8 mouse cellular contexts compared by ENCODE assay signal in genomic region chr5:114796299-114797012, GRCm38 (mm10). TPM values are rescaled to one million over a fixed set of nuclear protein-coding genes. Genes with fewer than 3 reads are reported as not detected.
DNase-seq lines count a peak whose midpoint lies in the region; ATAC-seq lines count a peak whose summit lies in the region.

No protein-coding gene starts in this region.

- WGBS in hindbrain, embryonic 13.5 days: 4% methylated on average over 40 of the region's 40 CpGs
- WGBS in midbrain, embryonic 11.5 days: 3% methylated on average over 40 of the region's 40 CpGs

- H3K27ac ChIP-seq in hindbrain, embryonic 13.5 days: peak overlapping the region; percentile 83
- peak overlapping the region; percentile 42 for H3K27ac ChIP-seq in midbrain, embryonic 11.5 days (ENCODE audit: low read depth, low read length)

- H3K4me1 ChIP-seq in hindbrain, embryonic 13.5 days (replicated peaks): peaks cover 33% of the 10 kb centered on the region
- H3K4me1 ChIP-seq in midbrain, embryonic 11.5 days (ENCODE audit: control insufficient read depth, insufficient read depth, low read length): peaks cover 19% of the 10 kb centered on the region

- ATAC-seq in hindbrain, embryonic 13.5 days (ENCODE audit: low FRiP score): peak; percentile 61; the same call in 1 of the 2 replicates
- ATAC-seq in midbrain, embryonic 11.5 days (ENCODE audit: low FRiP score): peak; percentile 65

- H3K4me2 ChIP-seq in hindbrain, embryonic 13.5 days: peak overlapping the region; percentile 57
- peak overlapping the region; percentile 63 for H3K4me2 ChIP-seq in midbrain, embryonic 11.5 days

- peaks cover 70% of the 10 kb centered on the region for H3K36me3 ChIP-seq in hindbrain, embryonic 13.5 days
- no peaks in the 10 kb centered on the region; the same call in 1 of the 2 replicates for H3K36me3 ChIP-seq in midbrain, embryonic 11.5 days (ENCODE audit: control insufficient read depth, insufficient read depth, low read length)

- H3K9me3 ChIP-seq in hindbrain, embryonic 13.5 days: no peaks in the 10 kb centered on the region
- H3K9me3 ChIP-seq in midbrain, embryonic 11.5 days (ENCODE audit: control insufficient read depth, low read length): no peaks in the 10 kb centered on the region

- H3K4me3 ChIP-seq in hindbrain, embryonic 13.5 days: peak overlapping the region; percentile 33
- peak overlapping the region; percentile 30 for H3K4me3 ChIP-seq in midbrain, embryonic 11.5 days (ENCODE audit: low read depth, low read length)

- H3K9ac ChIP-seq in hindbrain, embryonic 13.5 days: peak overlapping the region; percentile 66
- H3K9ac ChIP-seq in midbrain, embryonic 11.5 days (ENCODE audit: low read length): peak overlapping the region; percentile 53

- DNase-seq in kidney, postnatal 4 days: peak; percentile 44 to 55
- no peak for DNase-seq in kidney, adult 11 months
- DNase-seq in cerebellum, postnatal 10 days: peak; percentile 70 to 75
- peak; percentile 91 for DNase-seq in midbrain, embryonic 11.5 days (ENCODE audit: low spot score, missing footprints)
- DNase-seq in thymus, postnatal 14 days: no peak
- no peak for DNase-seq in urinary bladder, postnatal 14 days (ENCODE audit: low spot score)
- no peak for DNase-seq in spleen, adult 12 weeks (ENCODE audit: low spot score)

- no peaks in the 10 kb centered on the region for H3K27me3 ChIP-seq in hindbrain, embryonic 13.5 days
- no peaks in the 10 kb centered on the region for H3K27me3 ChIP-seq in midbrain, embryonic 11.5 days (ENCODE audit: control insufficient read depth, insufficient read depth, low read length)

RNA-seq across cellular contexts. Expression of gene Git2, which starts 21.1 kb away (rescaled TPM):
- 45.4 and 49.7 TPM in 2 replicates for polyA plus RNA-seq in hindbrain, embryonic 13.5 days (2015; fragmentation: Nextera tagmentation; extraction: Ambion mirVana)
- polyA plus RNA-seq in midbrain, embryonic 11.5 days (2014; fragmentation: Nextera tagmentation; extraction: Ambion mirVana): 29.5 and 30.0 TPM in 2 replicates

RNA-seq across cellular contexts. Expression of gene Ankrd13a, which starts 22.0 kb away (rescaled TPM):
- 37.5 and 39.6 TPM in 2 replicates for polyA plus RNA-seq in hindbrain, embryonic 13.5 days (2015; fragmentation: Nextera tagmentation; extraction: Ambion mirVana)
- 64.7 and 71.9 TPM in 2 replicates for polyA plus RNA-seq in midbrain, embryonic 11.5 days (2014; fragmentation: Nextera tagmentation; extraction: Ambion mirVana)

RNA-seq across cellular contexts. Expression of gene 1500011B03Rik, which starts 26.8 kb away (rescaled TPM):
- polyA plus RNA-seq in hindbrain, embryonic 13.5 days (2015; fragmentation: Nextera tagmentation; extraction: Ambion mirVana): 261 and 279 TPM in 2 replicates
- 150 and 157 TPM in 2 replicates for polyA plus RNA-seq in midbrain, embryonic 11.5 days (2014; fragmentation: Nextera tagmentation; extraction: Ambion mirVana)

RNA-seq across cellular contexts. Expression of gene 4930519G04Rik, which starts 57.0 kb away (rescaled TPM):
- polyA plus RNA-seq in hindbrain, embryonic 13.5 days (2015; fragmentation: Nextera tagmentation; extraction: Ambion mirVana): not detected in 2 replicates
- polyA plus RNA-seq in midbrain, embryonic 11.5 days (2014; fragmentation: Nextera tagmentation; extraction: Ambion mirVana): not detected in 2 replicates

Comparison
In these comparisons a context has a peak if more than half of its experiments do, and no peak if none do; other contexts are left out.
1. DNase-seq: peak in kidney, postnatal 4 days (2 of 2), cerebellum, postnatal 10 days (2 of 2) and midbrain, embryonic 11.5 days (single experiment); none in kidney, adult 11 months (single experiment), thymus, postnatal 14 days (single experiment), urinary bladder, postnatal 14 days (single experiment) and spleen, adult 12 weeks (single experiment).